Mouse (Mus musculus) effector memory CD4-positive, alpha-beta T cell, adult 7 months (primary cell): ENCODE results near the gene Nr1h3. TPM values are rescaled to one million over a fixed set of nuclear protein-coding genes. Genes with fewer than 3 reads are reported as not detected.

Experiments
- polyA plus RNA-seq: library from polyadenylated mRNA; unstranded; fragments of 100-300 nt; shearing (Covaris generic); gene quantifications from one replicate; pipeline ENCODE4 v1.2.1, GENCODE M21; 2017

Nr1h3 gene
- 0.63 TPM for polyA plus RNA-seq

DNA sequence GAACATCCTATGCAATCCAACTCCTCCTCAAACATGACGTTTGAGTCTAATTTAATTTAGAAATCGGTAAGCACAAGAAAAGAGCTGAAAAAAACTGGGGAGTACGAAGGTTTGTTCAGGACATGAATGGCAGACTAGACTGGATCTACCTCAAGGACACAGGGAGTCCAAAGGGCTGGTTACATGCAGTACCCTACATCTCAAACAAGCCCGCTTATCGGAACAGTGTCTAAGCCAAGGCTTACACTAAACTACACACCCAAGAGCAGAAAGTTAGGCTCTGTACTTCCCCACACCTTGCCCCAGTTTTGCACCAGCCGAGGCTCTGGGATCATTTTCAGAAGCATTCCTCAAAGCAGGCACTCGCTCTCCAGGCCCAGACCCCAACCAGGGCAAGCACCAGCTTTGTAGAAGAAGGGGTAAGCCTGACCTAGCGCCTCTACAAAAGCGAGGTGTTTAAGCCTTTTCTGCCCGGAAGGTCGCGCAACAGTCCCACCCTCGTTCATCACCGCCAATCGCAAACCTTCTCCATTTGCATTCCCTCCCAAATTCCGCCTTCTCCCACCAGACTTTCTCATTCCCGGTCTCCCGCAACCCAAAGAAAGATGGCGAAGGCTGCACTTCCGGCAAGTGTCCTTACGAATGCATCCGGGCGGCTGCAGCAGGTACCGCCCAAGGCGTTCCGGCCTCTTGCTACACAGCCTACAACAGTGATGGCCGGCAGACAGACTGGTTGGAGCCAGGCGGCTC, at the start of gene Nr1h3, which contains the start of gene Acp2:
Gene Nr1h3, minus strand, starts transcription at position 613 of the 750 bp plus-strand sequence.
Gene Acp2, plus strand, starts transcription at position 664 of the 750 bp plus-strand sequence.

GRCm38 (mm10) chr2:91236601-91237510, 34.2 kb upstream of the Nr1h3 start, which contains the start of gene Ddb2:
Ddb2 (minus strand) TSS chr2:91236982.

DNA sequence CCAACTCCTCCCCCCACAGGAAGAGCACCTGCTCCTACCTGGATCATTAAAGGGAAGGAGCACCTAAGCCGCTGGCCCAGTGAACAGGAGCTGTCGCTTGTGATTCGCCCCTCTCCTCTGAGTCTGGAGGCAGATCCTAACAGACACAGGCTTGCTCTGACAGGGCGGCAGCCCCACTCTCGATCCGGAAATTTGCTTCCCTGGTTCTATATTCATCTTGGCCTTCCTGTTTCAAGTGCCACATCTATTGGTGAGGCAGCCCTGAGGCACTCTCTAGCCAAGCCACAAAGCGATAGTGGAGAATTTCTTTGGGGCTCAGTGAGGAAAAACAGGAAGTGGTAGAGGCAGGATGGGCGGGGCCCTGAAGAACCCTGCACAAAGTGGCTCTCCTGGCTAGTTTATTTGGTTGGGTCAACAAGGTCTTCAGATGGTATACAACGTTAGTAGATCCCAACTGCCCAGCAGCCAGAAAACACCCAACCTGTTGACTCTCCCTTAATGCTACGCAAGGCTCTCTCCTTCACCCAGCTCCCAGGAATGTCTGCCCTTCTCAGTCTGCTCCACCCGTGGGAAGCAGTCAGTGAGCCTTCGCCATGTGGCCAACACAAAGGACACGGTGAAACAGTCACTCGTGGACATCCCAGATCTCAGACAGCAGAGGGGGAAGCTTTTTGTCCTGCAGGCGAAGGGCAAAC, 18.8 kb downstream of the Nr1h3 start, which contains the start of gene Madd:
Gene Madd, minus strand, starts transcription at position 127 of the 695 bp plus-strand sequence.

Other genes starting within 250 kb of the Nr1h3 start
- gene Rapsn, start 167.2 kb downstream of the Nr1h3 start, polyA plus RNA-seq = 0.39 TPM
- gene Psmc3, start 148.8 kb downstream of the Nr1h3 start, polyA plus RNA-seq = 158 TPM
- gene Slc39a13, start 132.4 kb downstream of the Nr1h3 start, polyA plus RNA-seq = 27.4 TPM
- 1.4 TPM for gene Spi1, start 120.4 kb downstream of the Nr1h3 start, polyA plus RNA-seq
- gene Mybpc3, start 84.7 kb downstream of the Nr1h3 start, polyA plus RNA-seq = 0.12 TPM
- gene Madd, start 19.0 kb downstream of the Nr1h3 start, polyA plus RNA-seq = 227 TPM
- gene Acp2, start 51 bp upstream of the Nr1h3 start, polyA plus RNA-seq = 6.3 TPM
- gene Ddb2, start 34.1 kb upstream of the Nr1h3 start, polyA plus RNA-seq = 84.5 TPM
- 3.8 TPM for gene Pacsin3, start 53.1 kb upstream of the Nr1h3 start, polyA plus RNA-seq
- 85.0 TPM for gene Arfgap2, start 62.1 kb upstream of the Nr1h3 start, polyA plus RNA-seq
- 16.4 TPM for gene 1110051M20Rik, start 241.9 kb upstream of the Nr1h3 start, polyA plus RNA-seq